Comparison of ENCODE assay signal across 8 mouse cellular contexts in the genomic region with DNA sequence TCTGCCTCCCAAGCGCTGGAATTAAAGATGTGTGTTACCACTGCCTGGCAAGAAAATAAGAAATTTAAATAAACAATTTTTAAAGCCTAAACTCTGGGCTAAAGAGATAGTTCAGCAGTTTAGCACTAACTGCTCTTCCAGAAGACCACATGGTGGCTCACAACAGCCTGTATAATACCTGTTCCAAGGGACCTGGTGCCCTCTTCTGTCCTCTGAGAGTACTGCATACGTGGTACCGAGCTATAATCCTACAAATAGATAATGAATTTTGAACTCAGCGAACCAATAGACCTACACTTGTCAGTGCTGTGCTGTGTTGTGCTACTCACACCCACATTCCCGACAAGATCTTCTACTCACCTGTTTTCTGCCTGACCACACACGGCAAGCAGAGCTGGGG. TPM values are rescaled to one million over a fixed set of nuclear protein-coding genes. Genes with fewer than 3 reads are reported as not detected.
DNase-seq lines count a peak whose midpoint lies in the region; ATAC-seq and TF ChIP-seq lines count a peak whose summit lies in the region.

No protein-coding gene starts in this region.

- intact Hi-C loops in gastrocnemius, adult 2 months (cut with DNase I): loop anchor here (1.0 kb wide), 2 partner anchors 83 to 189 kb away; no protein-coding TSS in a partner anchor

- DNase-seq in urinary bladder, postnatal 14 days (ENCODE audit: low spot score): peak; percentile 83
- no peak for DNase-seq in urinary bladder, adult 2 months (ENCODE audit: low spot score)
- peak; percentile 69 for DNase-seq in cerebellum, adult 9-11 months
- peak; percentile 78 for DNase-seq in gastrocnemius, adult 2 months
- peak; percentile 83 for DNase-seq in limb, embryonic 14.5 days (ENCODE audit: low spot score)
- peak; percentile 79 to 86 for DNase-seq in spleen, postnatal 4 days (ENCODE audit: low spot score in 2 of 2)

- 10% methylated on average over 6 of the region's 6 CpGs for WGBS in intestine, embryonic 15.5 days
- WGBS in limb, embryonic 14.5 days: 11% methylated on average over 6 of the region's 6 CpGs
- WGBS in midbrain, embryonic 15.5 days: 12% methylated on average over 6 of the region's 6 CpGs

- no peaks in the 10 kb centered on the region for H3K9me3 ChIP-seq in intestine, embryonic 15.5 days
- no peaks in the 10 kb centered on the region for H3K9me3 ChIP-seq in limb, embryonic 14.5 days (ENCODE audit: control insufficient read depth, low read length)
- H3K9me3 ChIP-seq in midbrain, embryonic 15.5 days: no peaks in the 10 kb centered on the region

- no peak overlapping the region for H3K4me2 ChIP-seq in intestine, embryonic 15.5 days (replicated peaks)
- H3K4me2 ChIP-seq in limb, embryonic 14.5 days (replicated peaks; ENCODE audit: low read depth, low read length, severe bottlenecking): no peak overlapping the region
- H3K4me2 ChIP-seq in midbrain, embryonic 15.5 days: no peak overlapping the region

- no peak for TF ChIP-seq POLR2A in limb, embryonic 14.5 days (IDR thresholded peaks at IDR 0.05; ENCODE audit: borderline replicate concordance, extremely low read depth, insufficient read depth, insufficient read length)

- no peaks in the 10 kb centered on the region for H3K36me3 ChIP-seq in intestine, embryonic 15.5 days
- no peaks in the 10 kb centered on the region for H3K36me3 ChIP-seq in limb, embryonic 14.5 days (ENCODE audit: control insufficient read depth, insufficient read depth, low read length)
- no peaks in the 10 kb centered on the region for H3K36me3 ChIP-seq in midbrain, embryonic 15.5 days (replicated peaks)

- H3K9ac ChIP-seq in intestine, embryonic 15.5 days: no peak overlapping the region
- no peak overlapping the region for H3K9ac ChIP-seq in limb, embryonic 14.5 days (ENCODE audit: low read depth, low read length, severe bottlenecking)
- no peak overlapping the region for H3K9ac ChIP-seq in midbrain, embryonic 15.5 days

- H3K27me3 ChIP-seq in intestine, embryonic 15.5 days (replicated peaks): no peaks in the 10 kb centered on the region
- no peaks in the 10 kb centered on the region for H3K27me3 ChIP-seq in limb, embryonic 14.5 days (ENCODE audit: control insufficient read depth, insufficient read depth, low read length)
- H3K27me3 ChIP-seq in midbrain, embryonic 15.5 days (replicated peaks): no peaks in the 10 kb centered on the region

- peak; percentile 62 for ATAC-seq in intestine, embryonic 15.5 days
- peak; percentile 77 for ATAC-seq in limb, embryonic 14.5 days (ENCODE audit: low FRiP score, low read depth)
- ATAC-seq in midbrain, embryonic 15.5 days (replicated peaks): 0 out of 2 replicates have a peak, but pooled peaks have one; percentile 56

- peak; percentile 98 for TF ChIP-seq CTCF in gastrocnemius, adult 2 months (IDR thresholded peaks at IDR 0.05)

- 0 out of 2 replicates have a peak overlapping the region, but pooled peaks have one; percentile 39 for H3K27ac ChIP-seq in gastrocnemius, adult 2 months
- no peak overlapping the region for H3K27ac ChIP-seq in intestine, embryonic 15.5 days
- no peak overlapping the region for H3K27ac ChIP-seq in limb, embryonic 14.5 days (replicated peaks; ENCODE audit: low read depth, low read length)
- H3K27ac ChIP-seq in midbrain, embryonic 15.5 days: no peak overlapping the region

- no peak overlapping the region for H3K4me3 ChIP-seq in gastrocnemius, adult 2 months
- H3K4me3 ChIP-seq in intestine, embryonic 15.5 days (replicated peaks): no peak overlapping the region
- no peak overlapping the region for H3K4me3 ChIP-seq in limb, embryonic 14.5 days (replicated peaks; ENCODE audit: low read length)
- no peak overlapping the region for H3K4me3 ChIP-seq in midbrain, embryonic 15.5 days

- H3K4me1 ChIP-seq in intestine, embryonic 15.5 days (replicated peaks): no peaks in the 10 kb centered on the region
- no peaks in the 10 kb centered on the region for H3K4me1 ChIP-seq in limb, embryonic 14.5 days (ENCODE audit: control insufficient read depth, insufficient read depth, low read length)
- 0 out of 2 replicates have a peak, but pooled peaks cover under 1% of the 10 kb centered on the region for H3K4me1 ChIP-seq in midbrain, embryonic 15.5 days

RNA-seq across cellular contexts. Expression of gene Nicn1, which starts 5.8 kb away (rescaled TPM):
- polyA plus RNA-seq in urinary bladder, adult 2 months (2012; rRNA removed): 32.8 and 39.3 TPM in 2 replicates
- 10 to 100 TPM in 1 of 2 experiments, 1 to 10 TPM in 1; 9.3 to 11.9 TPM for total RNA-seq in gastrocnemius, adult 2 months (2021)
- polyA plus RNA-seq in intestine, embryonic 15.5 days (2015; fragmentation: Nextera tagmentation; extraction: Ambion mirVana): 28.9 and 29.5 TPM in 2 replicates
- polyA plus RNA-seq in limb, embryonic 14.5 days (2012; rRNA removed): 37.5 and 61.3 TPM in 2 replicates
- 40.2 and 49.6 TPM in 2 replicates for polyA plus RNA-seq in limb, embryonic 14.5 days (2014; fragmentation: Nextera tagmentation; extraction: Ambion mirVana)
- polyA plus RNA-seq in midbrain, embryonic 15.5 days (2015; fragmentation: Nextera tagmentation; extraction: Ambion mirVana): 129 and 149 TPM in 2 replicates

RNA-seq across cellular contexts. Expression of gene Amt, which starts 12.2 kb away (rescaled TPM):
- polyA plus RNA-seq in urinary bladder, adult 2 months (2012; rRNA removed): 34.0 and 35.5 TPM in 2 replicates
- total RNA-seq in gastrocnemius, adult 2 months (2021): 1 to 10 TPM; 1.0 to 1.4 TPM
- 20.9 and 23.2 TPM in 2 replicates for polyA plus RNA-seq in intestine, embryonic 15.5 days (2015; fragmentation: Nextera tagmentation; extraction: Ambion mirVana)
- 28.2 and 29.7 TPM in 2 replicates for polyA plus RNA-seq in limb, embryonic 14.5 days (2012; rRNA removed)
- polyA plus RNA-seq in limb, embryonic 14.5 days (2014; fragmentation: Nextera tagmentation; extraction: Ambion mirVana): 6.9 and 7.0 TPM in 2 replicates
- 28.9 and 32.1 TPM in 2 replicates for polyA plus RNA-seq in midbrain, embryonic 15.5 days (2015; fragmentation: Nextera tagmentation; extraction: Ambion mirVana)

RNA-seq across cellular contexts. Expression of gene Dag1, which starts 20.7 kb away (rescaled TPM):
- 38.3 and 71.9 TPM in 2 replicates for polyA plus RNA-seq in urinary bladder, adult 2 months (2012; rRNA removed)
- total RNA-seq in gastrocnemius, adult 2 months (2021): 100 to 1,000 TPM; 170 to 229 TPM
- polyA plus RNA-seq in intestine, embryonic 15.5 days (2015; fragmentation: Nextera tagmentation; extraction: Ambion mirVana): 72.9 and 75.1 TPM in 2 replicates
- 49.7 and 57.4 TPM in 2 replicates for polyA plus RNA-seq in limb, embryonic 14.5 days (2012; rRNA removed)
- 77.4 and 82.5 TPM in 2 replicates for polyA plus RNA-seq in limb, embryonic 14.5 days (2014; fragmentation: Nextera tagmentation; extraction: Ambion mirVana)
- polyA plus RNA-seq in midbrain, embryonic 15.5 days (2015; fragmentation: Nextera tagmentation; extraction: Ambion mirVana): 69.3 and 75.5 TPM in 2 replicates

RNA-seq across cellular contexts. Expression of gene Rhoa, which starts 21.5 kb away (rescaled TPM):
- 304 and 339 TPM in 2 replicates for polyA plus RNA-seq in urinary bladder, adult 2 months (2012; rRNA removed)
- total RNA-seq in gastrocnemius, adult 2 months (2021): 100 to 1,000 TPM in 1 of 2 experiments, 10 to 100 TPM in 1; 95.0 to 122 TPM
- polyA plus RNA-seq in intestine, embryonic 15.5 days (2015; fragmentation: Nextera tagmentation; extraction: Ambion mirVana): 422 and 453 TPM in 2 replicates
- polyA plus RNA-seq in limb, embryonic 14.5 days (2012; rRNA removed): 214 and 240 TPM in 2 replicates
- polyA plus RNA-seq in limb, embryonic 14.5 days (2014; fragmentation: Nextera tagmentation; extraction: Ambion mirVana): 296 and 326 TPM in 2 replicates
- 251 and 257 TPM in 2 replicates for polyA plus RNA-seq in midbrain, embryonic 15.5 days (2015; fragmentation: Nextera tagmentation; extraction: Ambion mirVana)

RNA-seq across cellular contexts. Expression of gene Tcta, which starts 21.6 kb away (rescaled TPM):
- polyA plus RNA-seq in urinary bladder, adult 2 months (2012; rRNA removed): 80.0 and 107 TPM in 2 replicates
- total RNA-seq in gastrocnemius, adult 2 months (2021): 10 to 100 TPM; 27.0 to 35.1 TPM
- 34.1 and 37.1 TPM in 2 replicates for polyA plus RNA-seq in intestine, embryonic 15.5 days (2015; fragmentation: Nextera tagmentation; extraction: Ambion mirVana)
- 36.8 and 41.4 TPM in 2 replicates for polyA plus RNA-seq in limb, embryonic 14.5 days (2012; rRNA removed)
- 37.4 and 38.6 TPM in 2 replicates for polyA plus RNA-seq in limb, embryonic 14.5 days (2014; fragmentation: Nextera tagmentation; extraction: Ambion mirVana)
- polyA plus RNA-seq in midbrain, embryonic 15.5 days (2015; fragmentation: Nextera tagmentation; extraction: Ambion mirVana): 51.4 and 54.9 TPM in 2 replicates
